Mouse (Mus musculus) cerebellum, adult 8-10 months (tissue): Measurements from ENCODE around the gene Vsig1.
A peak's percentile ranks its signal among the peaks of the same experiment; 100 is the strongest.

Source experiments
- DNase-seq: peaks from one replicate; pipeline ENCODE4 v3.0.0; 2022

Vsig1 gene

DNA sequence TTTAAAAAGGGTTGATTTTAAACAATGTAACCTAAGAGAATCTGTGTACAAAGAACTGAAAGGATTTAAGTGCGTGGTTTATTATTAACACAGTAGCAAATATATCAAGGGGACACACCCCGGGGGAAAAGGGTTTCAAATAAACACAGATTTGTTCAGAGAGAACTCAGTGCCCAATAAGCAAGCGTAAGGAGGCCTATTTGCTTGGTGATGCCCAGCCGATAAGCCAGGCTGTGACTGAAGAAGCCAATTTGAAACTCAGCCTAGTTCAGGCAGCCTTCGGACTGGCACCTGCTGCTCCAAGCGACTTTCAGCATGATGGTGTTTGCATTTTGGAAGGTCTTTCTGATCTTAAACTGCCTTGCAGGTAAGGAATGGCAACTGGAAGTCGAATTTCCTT lies at the start of gene Vsig1:
TSS of gene Vsig1 (plus strand) at position 249 of the 400 bp plus-strand sequence.
- no peak for DNase-seq

GRCm38 (mm10) chrX:140862760-140863159 lies 44.6 kb upstream of the Vsig1 start:
- no peak for DNase-seq

DNA sequence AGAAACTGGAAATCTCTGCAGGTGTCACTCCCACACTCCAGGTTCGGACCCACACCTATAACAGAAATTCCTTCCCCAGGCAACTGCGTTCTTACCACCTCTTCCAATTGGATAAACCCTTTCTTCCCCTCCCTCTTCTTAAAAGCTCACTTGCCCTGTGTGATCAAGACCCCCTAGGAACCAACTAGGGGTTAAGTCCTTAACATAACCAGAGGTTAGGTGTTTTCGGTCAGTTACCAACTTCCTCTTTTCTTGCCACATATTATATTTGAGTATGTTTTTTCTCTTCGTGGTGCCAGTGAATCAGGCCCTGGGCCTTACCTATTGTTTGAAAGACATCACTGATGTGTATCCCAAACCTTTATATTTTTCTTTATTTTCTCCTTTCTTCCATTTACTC lies 44.0 kb upstream of the Vsig1 start:
- DNase-seq = no peak

GRCm38 (mm10) chrX:140887193-140887592 lies 20.2 kb upstream of the Vsig1 start:
- DNase-seq = no peak

DNA sequence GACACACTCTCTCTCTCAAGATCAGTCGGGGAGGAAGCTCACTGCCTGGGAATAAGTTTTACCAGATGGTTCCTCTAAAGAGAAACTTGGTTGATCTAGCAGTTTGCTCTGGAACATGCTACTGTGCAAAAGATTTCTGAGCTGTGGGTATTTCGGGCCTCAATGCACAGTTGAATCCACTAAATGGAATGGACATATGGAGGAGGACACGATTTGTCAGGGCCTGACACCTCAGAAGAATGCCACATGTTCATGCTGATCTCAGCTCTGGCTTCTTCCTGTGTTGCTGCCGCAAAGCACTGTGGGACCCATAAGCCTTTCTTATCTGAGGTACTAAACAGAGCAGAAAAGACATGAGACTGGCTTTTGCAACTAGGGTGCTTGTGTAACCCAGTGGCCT lies 15.6 kb upstream of the Vsig1 start:
- DNase-seq = no peak

DNA sequence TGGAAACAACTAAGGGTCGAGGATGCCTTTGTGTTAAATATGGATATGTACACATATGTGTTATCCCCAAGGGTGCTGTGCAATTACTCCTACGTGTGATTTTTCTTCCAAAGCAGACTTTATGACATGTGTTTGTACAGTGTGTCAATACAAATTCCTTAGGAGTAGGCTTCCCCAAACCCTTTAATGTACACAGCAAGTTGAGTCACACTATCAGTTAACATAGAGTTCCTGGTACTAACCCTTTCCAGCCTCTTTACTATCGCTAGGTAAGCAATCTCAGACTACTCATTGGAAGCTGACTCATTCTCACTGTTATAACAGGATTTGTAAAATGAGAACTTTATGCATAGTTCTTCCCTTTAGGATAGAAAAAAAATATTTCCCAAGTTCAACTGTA lies 3.9 kb upstream of the Vsig1 start:
- DNase-seq = no peak

- DNase-seq = no peak
Observed at GRCm38 (mm10) chrX:140921321-140921720, 13.9 kb downstream of the Vsig1 start.

GRCm38 (mm10) chrX:140932066-140932465 lies 24.7 kb downstream of the Vsig1 start:
- no peak for DNase-seq

GRCm38 (mm10) chrX:140933263-140933662 lies 25.9 kb downstream of the Vsig1 start:
- no peak for DNase-seq

GRCm38 (mm10) chrX:140936271-140936670 lies 28.9 kb downstream of the Vsig1 start:
- no peak for DNase-seq

- no peak for DNase-seq
Observed at GRCm38 (mm10) chrX:140953618-140954017, 46.2 kb downstream of the Vsig1 start.

DNA sequence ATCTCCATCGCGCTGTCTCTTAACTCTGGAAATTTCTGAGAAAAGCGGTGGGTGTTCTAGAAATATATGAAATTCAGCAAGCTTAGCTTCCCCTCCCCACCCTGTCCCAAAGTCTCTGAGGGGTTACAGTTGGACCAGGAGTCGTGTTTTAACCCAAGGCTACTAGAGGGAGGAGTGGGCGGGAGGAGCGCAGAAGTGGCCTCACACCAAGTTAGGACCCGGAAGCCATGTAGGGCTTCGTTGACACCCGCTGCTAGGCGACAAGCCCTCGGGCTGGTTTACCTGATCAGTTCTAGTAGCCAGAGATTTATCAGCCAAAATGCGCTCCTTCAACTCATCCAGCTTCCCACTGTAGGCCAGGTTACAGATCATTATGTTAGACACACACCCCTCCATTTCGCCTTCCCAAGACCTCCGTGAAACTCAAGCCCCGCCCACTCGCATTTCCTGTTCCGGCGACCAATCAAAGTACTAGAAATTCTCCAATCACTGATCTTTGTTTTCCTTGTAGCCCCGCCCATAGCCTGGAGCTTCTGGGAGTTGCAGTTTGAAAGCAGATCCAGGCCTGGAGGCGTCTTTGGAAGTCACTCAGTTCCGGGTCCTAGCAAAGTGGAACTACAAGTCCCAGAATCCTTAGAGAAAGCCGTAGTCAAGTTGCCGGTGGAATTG lies 49.0 kb downstream of the Vsig1 start, which contains the start of the genes Psmd10 and Atg4a:
TSS of gene Psmd10 (minus strand) at position 457 of the 669 bp plus-strand sequence.
TSS of gene Atg4a (plus strand) at position 636 of the 669 bp plus-strand sequence.
- DNase-seq = peak; percentile 87

DNA sequence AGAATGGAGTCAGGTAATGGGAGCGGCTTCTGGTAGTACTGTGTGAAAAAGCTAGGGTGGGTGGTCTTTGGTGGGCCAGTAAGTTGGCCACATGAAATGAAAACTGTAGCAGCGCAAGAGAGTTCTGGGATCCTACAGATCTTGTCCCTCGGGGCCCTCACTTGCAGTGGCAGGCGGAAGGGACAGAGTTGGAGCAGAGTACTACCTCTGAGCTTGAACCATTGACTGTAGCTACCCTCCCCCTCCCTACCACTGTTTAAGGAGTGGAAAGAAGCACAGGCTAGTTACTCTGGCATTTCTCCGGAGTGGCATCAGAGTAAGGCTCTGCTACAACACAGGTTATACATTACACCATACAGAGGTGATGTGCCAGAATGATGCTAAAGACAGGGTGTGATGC lies 49.6 kb downstream of the Vsig1 start:
- DNase-seq = no peak

DNA sequence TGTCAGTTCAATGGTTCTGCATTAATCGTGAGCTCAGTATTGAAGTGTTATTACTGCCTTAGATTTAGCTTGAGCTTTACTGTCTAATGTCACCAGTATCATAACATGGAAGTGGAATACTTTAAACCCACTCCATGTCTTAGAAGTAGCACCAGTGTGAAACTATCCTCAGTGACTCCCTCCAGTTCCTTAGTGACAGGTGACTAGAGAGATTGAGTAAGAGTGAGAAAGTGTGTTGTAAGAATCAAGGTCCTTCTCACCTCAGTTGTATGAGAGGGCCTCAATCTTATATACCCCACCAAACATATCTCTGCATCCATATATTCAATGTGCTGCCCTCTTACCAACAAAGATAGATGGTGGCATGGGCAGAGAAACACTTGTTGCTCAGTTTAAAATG lies 71.5 kb downstream of the Vsig1 start:
- no peak for DNase-seq

GRCm38 (mm10) chrX:140979546-140979945 lies 72.1 kb downstream of the Vsig1 start:
- no peak for DNase-seq

DNA sequence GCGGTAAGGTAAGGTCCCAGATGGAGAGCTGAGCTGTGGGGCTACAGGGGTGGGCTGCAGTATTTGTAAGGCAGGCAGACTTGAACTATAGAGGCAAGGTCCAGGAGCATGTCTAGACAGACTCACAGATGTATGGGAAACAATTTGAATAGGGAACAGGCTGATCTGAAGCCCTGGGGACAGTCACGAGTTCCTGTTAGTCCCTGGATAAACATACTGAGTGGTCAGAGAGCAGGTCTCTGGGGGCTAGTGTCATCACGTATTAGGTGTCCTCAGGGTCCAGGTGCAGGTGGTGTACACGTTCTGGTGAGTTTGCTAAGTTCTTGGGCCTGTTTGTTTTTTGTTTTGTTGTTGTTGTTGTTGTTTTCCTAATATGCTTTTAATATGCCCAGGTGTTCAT lies 72.8 kb downstream of the Vsig1 start:
- no peak for DNase-seq

GRCm38 (mm10) chrX:140983206-140983960 lies 76.0 kb downstream of the Vsig1 start:
- no peak for DNase-seq

- DNase-seq = no peak
Observed at GRCm38 (mm10) chrX:140984795-140985194, 77.4 kb downstream of the Vsig1 start.

- DNase-seq = no peak
Observed at GRCm38 (mm10) chrX:140985256-140985655, 77.8 kb downstream of the Vsig1 start.
